Mouse (Mus musculus): Measurements from ENCODE around the gene Asb15.

The Asb15 gene

DNA sequence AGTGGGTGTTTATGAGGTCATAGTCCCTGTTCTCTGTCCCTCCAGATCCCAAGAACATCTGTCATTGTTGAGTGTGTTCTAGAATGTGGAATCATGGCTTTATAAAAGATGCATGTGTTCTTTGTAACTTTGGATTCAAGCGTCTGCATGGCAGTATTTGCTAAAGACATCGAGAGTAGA is at the start of gene Asb15:
Gene Asb15 (plus strand): TSS at position 81 of the 180 bp plus-strand sequence.
- DNase-seq (ENCODE audit: low spot score): no peak

DNA sequence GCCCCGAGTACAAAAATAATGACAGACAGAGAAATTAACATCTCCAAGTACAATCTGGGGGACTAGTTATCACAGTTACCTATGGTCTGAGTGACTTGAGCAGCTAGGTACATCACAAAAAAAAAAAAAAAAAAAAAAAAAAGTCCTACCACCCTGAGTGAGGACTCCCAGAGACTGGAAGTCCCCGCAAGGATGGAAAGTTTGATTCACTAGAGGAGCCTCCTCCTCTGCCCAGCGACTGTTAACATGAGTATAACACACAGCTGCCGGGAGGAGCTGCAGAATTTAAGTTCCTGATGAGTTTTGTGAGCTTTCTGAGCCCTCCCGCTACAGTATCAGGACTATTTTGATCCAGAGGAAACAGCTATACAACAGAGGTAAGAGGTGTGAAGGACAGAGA is 41.4 kb upstream of the Asb15 start:
- DNase-seq (ENCODE audit: low spot score): no peak

DNA sequence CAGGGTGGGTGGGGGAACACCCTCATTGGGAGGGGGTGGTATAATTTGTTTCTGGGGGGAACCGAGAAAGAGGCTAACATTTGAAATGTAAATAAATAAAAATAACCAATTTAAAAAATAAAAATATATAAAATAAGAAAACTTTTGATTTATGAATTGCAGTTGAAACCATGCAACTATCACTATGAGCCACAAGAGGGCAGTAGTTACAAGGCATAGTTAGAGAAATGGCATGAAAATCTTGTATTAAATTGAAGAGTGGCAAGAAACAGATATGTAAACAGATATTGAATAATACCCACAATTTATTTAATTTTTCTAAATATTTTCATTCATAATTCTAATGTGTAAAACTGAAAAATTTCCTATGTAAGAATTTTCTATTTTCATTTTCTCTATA is 37.6 kb upstream of the Asb15 start:
- no peak for DNase-seq (ENCODE audit: low spot score)

DNA sequence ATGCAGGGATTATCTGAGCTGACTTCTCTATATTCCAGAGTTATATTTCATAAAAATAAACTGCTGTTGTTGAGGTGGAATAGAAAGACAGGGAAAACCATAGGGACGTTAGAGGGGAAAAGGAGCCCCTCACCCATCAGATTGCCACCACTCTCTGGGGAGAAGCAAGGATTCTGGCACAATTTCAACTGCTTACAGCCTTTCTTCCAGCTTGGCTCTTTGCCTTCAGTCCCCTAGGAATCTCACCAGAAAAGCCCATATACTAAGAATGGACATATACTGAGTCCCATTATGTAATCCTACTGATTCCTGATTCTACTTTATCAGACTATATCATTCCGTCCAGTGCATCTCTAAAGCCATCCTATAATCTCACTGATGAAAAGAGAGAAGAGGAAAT is 23.8 kb upstream of the Asb15 start:
- no peak for DNase-seq (ENCODE audit: low spot score)

DNA sequence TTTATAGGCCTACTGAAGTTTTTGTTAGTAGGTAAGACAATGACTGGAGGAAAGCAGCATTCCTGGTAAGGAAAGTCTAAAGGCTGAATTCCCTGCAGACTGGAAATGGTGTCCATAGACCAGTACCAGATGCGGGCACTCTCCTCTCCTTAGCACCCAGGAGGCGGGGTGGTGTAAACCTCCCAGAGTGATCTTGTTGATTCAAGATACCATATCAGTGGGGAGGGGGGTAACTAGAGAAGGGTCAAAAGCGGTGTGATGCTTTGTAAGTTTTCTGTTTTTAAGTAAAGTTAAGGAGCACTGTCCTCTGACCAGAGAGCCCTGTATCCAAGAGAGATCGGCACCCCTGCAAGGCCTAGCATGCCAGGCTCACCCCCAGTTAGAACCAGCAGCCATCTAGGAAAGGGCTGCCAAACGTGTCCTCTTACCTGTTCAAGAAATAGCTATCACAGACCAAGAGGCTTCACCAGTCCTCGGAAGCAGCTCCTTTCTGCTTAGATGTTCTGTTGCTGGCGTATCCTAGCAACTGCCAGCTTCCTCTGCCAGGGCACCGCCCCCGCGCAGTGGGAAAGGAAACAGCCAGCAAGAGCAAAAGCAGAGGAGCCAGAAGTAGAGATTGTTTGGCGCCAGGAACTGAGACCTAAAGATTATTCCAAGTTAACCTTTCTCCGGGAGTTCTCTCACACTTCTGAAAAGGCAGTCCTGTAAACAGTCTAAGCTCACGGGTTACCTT is 13.2 kb upstream of the Asb15 start, which contains the start of gene Iqub:
Gene Iqub (minus strand): TSS at position 516 of the 733 bp plus-strand sequence.
- DNase-seq (ENCODE audit: low spot score): peak; percentile 15

DNA sequence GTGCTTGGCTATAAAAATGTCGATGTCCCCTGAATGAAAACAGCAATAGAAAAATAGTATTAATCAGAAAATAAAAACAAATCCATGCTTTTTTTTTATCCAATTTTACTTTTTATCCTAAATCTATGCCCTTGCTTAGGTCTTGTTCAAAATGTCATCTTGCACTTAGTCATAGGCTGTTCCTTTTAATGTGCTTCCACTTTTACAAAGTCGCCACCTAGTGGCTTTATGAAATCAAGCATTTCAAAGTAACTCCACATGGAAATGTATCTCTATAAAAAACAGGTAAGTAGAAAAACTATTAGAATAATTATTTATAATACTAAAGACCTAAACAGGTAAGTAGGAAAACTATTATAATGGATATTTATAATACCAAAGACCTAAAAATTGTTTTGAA is 11.7 kb upstream of the Asb15 start:
- no peak for DNase-seq (ENCODE audit: low spot score)

DNA sequence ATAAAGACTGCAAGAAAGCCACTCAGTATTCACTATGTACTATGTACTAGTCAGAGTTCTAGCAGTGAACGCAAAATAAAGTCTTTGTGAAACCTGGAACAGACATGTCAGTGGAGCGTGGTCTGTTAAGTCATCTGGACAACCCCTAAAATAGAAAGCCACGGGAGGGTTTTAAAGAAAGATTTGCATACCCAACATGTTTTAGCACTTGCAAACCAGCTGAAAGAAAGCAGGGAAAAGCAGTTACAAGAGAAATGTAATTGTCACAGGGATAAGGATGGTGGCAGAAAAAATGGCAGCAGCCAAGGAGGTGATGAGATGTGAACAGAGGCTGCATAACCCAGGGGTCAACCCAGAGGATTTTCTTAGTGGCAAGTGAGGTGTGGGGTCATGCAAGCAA is 2.2 kb upstream of the Asb15 start:
- DNase-seq (ENCODE audit: low spot score): no peak

DNA sequence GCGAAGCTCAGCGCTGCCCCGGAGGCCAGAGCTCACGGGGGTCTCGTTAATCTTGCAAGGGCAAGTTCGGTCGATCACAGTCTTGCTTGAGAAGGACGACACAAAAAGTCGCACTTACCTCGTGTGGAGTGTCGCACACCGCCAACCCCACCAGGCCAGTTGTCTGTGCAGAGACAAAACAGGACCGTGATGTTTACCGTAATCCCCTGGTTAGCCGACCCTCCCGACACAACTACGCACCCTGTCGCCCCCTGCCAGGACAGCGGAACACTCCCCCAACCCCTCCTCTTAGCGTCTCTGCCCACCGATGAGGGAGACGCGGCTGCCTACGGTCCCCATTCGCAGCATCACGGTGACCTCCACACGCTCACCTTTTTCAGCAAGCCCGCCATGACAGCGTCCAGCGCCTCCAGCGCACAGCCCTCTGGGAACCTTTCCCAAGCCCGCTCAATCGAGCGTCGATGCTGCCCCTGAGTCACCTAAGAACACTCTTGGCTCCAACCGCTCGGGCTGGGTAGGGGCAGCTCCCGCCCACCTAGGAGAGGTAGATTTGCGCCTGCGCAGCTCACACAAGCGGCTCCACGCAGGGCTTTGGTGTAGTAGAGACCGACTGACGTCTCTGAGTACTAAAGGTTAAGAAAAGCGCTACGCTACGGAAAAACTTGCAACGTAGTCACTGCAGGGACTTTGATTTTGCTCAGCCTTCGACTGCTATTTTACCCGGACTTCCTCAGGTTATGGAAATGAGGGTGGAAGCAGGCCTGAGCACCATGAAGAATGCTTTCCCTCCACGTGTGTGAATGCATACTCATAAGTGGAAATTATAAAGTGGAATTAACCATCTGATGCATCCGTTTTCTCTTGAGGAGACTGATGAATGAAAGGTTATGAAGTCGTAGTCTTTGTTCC is 535 bp upstream of the Asb15 start, which contains the start of gene Ndufa5:
Gene Ndufa5 (minus strand): TSS at position 859 of the 909 bp plus-strand sequence.
- peak; percentile 95 for DNase-seq (ENCODE audit: low spot score)

DNA sequence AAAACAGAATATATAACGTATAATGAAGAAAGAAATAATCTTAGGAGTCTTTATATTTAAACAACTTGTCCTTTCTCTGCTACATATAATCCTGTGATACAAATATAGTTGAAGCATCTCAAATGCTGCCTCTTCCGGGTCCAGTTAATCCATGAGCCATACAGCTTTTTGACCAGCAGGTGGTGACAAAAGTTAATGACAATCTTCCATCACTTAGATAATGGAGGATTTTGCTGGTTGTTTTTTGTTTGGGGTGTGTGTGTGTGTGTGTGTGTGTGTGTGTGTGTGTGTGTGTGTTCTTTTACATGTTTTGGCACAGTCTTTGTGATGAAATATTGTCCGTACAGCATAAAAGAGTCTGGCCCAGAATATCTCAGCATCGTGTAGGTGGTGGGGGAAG is 2.2 kb downstream of the Asb15 start:
- DNase-seq (ENCODE audit: low spot score): peak; percentile 16

DNA sequence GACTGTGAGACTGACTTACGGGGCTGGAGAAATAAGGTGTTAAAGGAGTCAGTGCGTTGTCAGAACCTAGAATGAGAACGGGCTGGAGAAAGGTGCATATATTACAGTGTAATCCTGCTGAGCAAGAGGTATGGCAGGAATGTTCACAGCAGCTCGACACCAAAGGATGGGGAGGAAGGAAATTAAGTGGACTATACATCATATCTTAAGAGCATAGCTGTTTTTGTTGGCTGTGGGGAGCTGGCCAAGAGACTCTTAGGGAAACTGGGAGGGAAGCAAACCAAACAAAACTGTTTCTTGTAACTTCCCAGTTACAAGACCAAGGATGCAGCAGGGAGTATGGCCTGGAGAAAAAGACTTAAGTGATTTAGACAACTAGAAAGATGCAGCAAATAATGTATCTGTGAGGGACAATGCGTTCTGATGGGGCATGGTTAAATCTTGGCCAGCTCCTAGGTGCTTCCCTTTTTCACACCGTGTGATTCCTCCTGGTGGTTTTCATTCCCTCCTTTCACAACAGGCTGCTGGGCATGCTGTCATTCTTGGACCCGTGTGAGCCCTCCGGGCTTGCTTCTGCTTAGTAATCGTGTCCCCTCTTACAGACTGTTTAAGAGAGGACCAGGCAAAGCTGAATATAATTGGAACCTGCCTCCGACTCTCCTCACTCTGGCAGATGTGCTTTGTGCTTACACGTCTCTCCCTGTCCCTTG is 2.9 kb downstream of the Asb15 start:
- DNase-seq (ENCODE audit: low spot score): peak; percentile 7

DNA sequence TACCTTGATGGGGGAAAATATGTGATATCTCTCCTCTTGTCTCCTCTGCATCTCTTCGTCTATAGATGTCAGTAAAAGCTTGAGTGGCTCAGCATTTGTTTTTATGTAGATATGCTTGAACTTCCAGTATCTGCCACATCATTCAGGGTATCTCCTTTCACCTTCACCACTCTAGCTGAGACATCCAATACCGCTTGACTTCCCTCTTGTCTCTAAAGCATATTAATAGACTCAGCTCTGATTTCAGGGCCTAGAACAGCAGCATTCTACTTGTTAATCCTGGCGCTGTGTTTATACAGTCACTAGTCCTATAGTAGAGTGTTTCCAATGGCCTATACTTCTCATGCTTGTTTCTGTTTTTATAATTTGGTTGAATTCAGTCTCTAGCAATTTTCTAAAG is 4.9 kb downstream of the Asb15 start:
- no peak for DNase-seq (ENCODE audit: low spot score)

DNA sequence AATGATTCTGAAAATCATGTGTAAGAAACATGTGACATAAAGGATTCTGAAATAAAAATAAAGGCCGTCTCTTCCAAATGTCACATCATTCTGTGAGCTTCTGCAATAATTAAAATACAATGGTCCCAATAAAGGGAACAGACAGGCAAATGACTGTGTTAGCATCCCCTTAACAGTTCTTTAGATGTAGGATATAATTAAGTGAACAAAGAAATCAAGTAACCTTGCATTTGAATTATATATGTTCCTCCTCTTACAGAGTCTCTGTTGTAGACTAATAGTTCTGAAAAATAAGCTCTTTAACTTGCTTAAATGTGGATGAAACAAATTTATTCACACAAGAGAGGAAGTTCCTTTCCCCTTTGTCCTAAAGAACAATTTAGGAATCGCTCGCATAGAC is 10.5 kb downstream of the Asb15 start:
- DNase-seq (ENCODE audit: low spot score): no peak

DNA sequence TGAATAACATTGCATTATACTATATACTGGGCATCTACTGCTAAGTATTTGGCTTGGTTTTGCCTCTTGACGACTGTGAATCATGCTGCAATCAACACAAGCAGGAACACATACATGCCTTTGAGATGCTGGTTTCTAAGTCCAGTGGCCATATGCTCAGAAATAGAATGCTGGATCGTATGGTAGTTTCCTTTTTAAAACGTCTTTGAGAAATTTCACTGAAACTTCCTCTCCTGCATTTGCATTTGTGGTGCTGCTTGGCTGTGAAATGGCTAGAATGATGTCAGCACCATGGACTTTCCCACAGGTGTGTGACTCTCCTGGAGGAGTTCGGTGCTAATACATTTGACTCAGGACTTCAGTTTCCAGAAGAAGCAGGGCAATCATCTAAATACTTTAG is 12.2 kb downstream of the Asb15 start:
- no peak for DNase-seq (ENCODE audit: low spot score)

DNA sequence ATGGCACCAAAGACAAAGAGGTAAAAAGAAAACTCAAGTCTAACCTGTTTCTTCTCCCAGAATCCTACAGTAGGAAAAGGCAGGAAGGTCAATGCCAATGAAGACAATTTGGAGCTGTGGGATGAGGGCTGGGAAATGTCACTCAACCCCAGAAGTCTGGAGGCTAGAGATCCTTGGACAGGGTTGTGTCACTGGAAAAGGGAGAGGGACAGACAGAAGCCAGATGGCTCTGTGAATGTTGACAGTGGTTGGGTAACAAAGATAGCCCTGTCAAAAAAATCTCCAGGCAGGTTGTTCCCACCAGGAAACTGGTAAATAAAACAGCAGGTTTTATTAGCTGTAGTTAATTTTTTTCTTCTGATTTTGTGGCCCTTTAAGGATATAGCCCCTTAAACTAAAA is 14.4 kb downstream of the Asb15 start:
- no peak for DNase-seq (ENCODE audit: low spot score)

DNA sequence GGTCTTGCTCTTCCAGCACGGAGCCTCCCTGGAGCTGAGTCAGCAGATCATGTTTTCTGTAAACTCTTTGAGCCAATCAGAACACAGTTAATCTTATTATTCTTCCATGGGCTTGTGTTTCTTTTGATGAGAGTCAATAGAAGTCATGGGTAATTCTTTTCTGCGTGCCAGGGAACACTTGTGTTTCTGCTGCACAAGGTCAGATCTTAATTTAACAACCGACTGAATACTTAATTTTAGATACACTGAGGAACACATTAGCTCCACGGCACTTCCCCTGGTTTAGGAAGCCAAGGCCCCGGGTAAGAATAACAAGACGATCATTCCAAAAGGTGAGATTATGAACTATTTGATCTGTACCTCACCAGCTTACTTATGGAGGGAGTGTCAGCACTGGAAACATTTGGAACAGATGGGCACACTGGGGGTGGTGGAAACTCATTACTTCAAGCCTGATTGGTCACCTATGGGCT is 15.2 kb downstream of the Asb15 start:
- no peak for DNase-seq (ENCODE audit: low spot score)

DNA sequence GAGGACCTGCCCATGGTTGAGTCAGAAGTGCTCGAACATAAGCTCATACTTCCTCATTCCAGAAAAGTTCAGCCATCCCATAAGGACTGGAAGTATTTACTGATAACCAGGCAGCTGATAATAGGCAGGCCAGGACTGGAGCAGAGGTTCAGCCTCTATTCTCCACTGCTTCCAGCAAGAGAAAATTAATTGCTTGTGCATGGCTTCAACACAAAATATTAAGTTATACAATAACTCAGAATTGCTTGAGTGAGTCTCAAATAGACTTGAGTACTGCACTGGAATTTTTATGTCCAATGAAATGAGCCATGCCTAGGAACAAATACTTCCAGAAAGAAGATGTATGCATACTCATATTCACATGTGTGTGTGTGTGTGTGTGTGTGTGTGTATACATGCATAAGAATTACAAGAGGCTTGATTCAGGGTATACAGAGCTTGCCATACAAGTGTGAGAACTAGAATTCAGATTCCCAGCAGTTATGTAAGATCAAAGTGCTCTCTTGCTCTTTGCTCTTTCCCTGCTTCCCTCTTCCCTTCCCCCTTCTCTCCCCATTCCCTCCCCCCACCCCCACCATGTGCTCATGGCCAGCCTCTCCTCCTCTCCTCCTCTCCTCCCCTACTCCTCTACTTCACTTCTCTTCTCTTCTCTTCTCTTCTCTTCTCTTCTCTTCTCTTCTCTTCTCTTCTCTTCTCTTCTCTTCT is 18.9 kb downstream of the Asb15 start:
- peak; percentile 8 for DNase-seq (ENCODE audit: low spot score)

DNA sequence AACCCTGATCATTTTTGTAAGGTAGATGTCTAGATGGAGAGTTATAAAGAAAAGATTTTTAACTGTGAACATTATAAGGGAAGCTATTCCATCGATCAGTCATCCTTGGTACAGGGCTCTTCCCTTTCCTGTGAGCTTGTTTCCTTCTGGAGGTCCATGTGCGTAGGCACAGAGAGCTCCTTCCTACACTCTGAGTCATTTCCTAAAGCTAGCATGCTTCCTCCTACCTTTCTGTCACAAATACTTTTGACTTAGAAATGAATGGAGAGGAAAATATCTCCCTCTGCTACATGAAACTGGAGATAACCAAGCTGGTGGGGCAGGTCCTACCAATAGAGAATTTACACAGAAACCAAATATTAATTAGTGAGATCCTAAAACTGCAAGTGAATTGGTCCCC is 21.9 kb downstream of the Asb15 start:
- DNase-seq (ENCODE audit: low spot score): no peak

DNA sequence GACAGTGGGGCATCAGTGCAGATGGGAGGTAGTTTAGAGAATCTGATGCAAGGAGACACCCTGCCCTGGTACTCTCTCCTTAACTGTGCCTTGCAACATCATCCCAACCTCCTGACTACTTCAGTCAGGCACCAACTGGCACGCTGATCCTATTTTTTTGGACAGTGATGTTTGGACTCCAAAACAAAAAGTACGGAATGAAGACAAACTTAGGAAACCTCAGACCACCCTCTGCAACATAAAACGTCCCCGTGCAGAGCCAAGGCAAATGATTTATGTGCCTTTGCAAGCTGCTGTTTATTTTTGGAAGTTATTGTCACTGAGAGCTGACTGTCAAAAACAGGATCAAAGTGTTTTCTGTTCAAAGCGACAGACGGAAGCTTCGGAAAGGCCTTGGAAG is 24.1 kb downstream of the Asb15 start:
- DNase-seq (ENCODE audit: low spot score): no peak

DNA sequence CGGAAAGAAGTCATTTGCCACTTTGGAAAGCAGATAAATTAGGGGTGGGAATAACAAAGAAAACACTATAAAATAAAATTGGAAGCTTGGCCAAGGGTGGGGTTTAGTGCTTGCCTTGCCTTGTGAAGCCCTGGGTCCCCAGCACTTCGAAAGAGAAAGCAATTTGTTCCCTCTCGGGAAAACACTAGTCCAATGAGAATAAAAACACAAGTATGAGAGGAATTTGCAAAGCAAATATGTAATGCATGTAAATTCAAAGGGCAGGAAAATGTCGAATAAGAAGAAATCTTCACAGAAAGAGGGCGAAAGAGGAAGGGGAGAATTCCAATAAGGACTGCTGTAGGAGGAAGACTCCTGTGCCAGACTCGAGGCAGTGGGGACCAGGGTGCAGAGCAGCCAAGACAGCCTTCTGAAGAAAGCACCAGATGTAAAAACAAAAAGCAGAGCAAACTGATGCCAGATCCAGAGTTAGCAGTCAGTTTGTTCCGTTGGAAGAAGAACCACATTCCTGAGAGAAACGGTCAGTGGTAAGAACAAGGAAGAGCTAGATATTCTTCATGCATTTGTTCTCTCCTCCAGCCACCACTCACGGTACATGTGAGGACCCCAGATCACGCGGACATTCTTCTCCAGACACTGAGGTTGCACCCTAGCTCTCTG is 26.6 kb downstream of the Asb15 start:
- no peak for DNase-seq (ENCODE audit: low spot score)

DNA sequence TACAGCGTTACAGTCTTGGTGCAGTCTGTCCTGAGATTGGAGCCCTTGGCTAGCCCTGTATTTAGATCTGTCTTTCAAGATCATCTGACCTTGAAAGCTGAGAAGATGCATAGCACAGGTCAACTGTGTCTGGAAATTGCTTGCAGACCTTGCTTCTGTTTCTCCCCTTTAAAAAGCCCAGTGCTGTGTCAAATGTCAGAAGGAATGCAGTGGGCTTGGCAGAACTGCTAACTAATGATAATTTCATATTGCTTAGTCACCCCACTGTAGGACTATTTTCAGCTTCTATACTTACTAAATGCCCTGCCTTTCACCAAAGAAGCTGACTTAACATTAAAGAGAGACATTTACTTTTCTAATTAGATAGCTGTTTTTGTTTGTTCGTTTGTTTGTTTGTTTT is 27.5 kb downstream of the Asb15 start:
- no peak for DNase-seq (ENCODE audit: low spot score)

DNA sequence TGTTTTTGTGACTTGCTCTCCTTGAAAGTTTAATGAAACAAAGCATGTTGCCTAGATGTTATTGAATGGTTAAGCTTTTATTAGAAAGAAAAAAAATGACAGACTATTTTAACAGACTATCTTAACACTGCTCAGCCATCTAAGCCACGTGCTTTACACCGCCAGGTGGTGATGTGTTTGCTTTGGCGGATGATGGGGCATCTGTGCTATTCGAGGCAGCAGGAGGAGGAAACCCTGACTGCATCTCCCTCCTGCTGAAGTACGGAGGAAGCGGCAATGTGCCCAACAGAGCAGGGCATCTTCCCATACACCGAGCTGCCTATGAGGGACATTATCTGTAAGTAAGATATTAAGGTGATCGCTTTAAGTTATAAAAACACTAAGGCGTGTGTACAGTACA is 36.1 kb downstream of the Asb15 start:
- DNase-seq (ENCODE audit: low spot score): no peak

DNA sequence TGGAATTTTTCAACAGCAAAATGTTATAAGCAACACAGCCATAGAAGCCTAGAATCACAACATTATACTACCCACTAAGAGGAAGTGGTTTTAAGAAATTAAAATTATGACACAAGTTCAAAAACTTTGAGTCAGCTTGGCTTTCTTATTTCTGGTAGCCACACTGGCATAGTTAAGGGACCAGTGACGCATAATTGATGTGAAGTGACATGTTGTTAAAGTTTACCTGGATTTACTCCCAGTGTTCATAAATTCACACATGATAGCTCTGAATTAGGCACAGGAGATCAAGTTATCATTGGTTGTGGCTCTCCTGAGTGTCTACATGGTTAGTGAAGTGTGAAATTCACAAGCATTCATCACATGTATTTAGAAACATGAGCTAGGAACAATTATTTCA is 36.9 kb downstream of the Asb15 start:
- DNase-seq (ENCODE audit: low spot score): no peak
